7 mouse cellular contexts compared by ENCODE assay signal in genomic region chr16:10925591-10926180, GRCm38 (mm10).
DNase-seq lines count a peak whose midpoint lies in the region; ATAC-seq and TF ChIP-seq lines count a peak whose summit lies in the region.

No protein-coding gene starts in this region.

- WGBS in kidney, embryonic 15.5 days: 40% methylated on average over 7 of the region's 7 CpGs
- WGBS in intestine, postnatal 0 days: 41% methylated on average over 7 of the region's 7 CpGs

- H3K4me2 ChIP-seq in kidney, embryonic 15.5 days: no peak overlapping the region
- no peak overlapping the region for H3K4me2 ChIP-seq in intestine, postnatal 0 days (replicated peaks; ENCODE audit: low read depth)

- no peaks in the 10 kb centered on the region for H3K4me1 ChIP-seq in kidney, embryonic 15.5 days
- no peaks in the 10 kb centered on the region for H3K4me1 ChIP-seq in intestine, postnatal 0 days (replicated peaks; ENCODE audit: control insufficient read depth, insufficient read depth, low read length)

- no peaks in the 10 kb centered on the region for H3K27me3 ChIP-seq in kidney, embryonic 15.5 days
- H3K27me3 ChIP-seq in intestine, postnatal 0 days (replicated peaks; ENCODE audit: control insufficient read depth, insufficient read depth, low read length): no peaks in the 10 kb centered on the region

- no peak for ATAC-seq in kidney, embryonic 15.5 days (replicated peaks; ENCODE audit: low FRiP score)
- no peak for ATAC-seq in intestine, postnatal 0 days
- no peak for ATAC-seq in erythroid progenitor cell, adult 5-6 weeks (replicated peaks; ENCODE audit: low FRiP score, poor library complexity, severe bottlenecking)

- no peak overlapping the region for H3K4me3 ChIP-seq in kidney, embryonic 15.5 days (replicated peaks)
- no peak overlapping the region for H3K4me3 ChIP-seq in intestine, postnatal 0 days (ENCODE audit: low read depth, low read length)

- H3K9ac ChIP-seq in kidney, embryonic 15.5 days: no peak overlapping the region
- peak overlapping the region; percentile 17; the same call in 1 of the 2 replicates for H3K9ac ChIP-seq in intestine, postnatal 0 days (ENCODE audit: low read depth, low read length)

- H3K36me3 ChIP-seq in kidney, embryonic 15.5 days: no peaks in the 10 kb centered on the region
- no peaks in the 10 kb centered on the region for H3K36me3 ChIP-seq in intestine, postnatal 0 days (ENCODE audit: control insufficient read depth, insufficient read depth)

- TF ChIP-seq CTCF in intestine, postnatal 0 days (IDR thresholded peaks at IDR 0.05; ENCODE audit: low read depth): no peak

- DNase-seq in kidney, adult 18-20 months: peak; percentile 50
- peak; percentile 43 for DNase-seq in NIH3T3 (ENCODE audit: low read depth)
- peak; percentile 80 for DNase-seq in adrenal gland, postnatal 14 days
- no peak for DNase-seq in urinary bladder, postnatal 10 days (ENCODE audit: low spot score)

- no peaks in the 10 kb centered on the region for H3K9me3 ChIP-seq in kidney, embryonic 15.5 days (replicated peaks)
- H3K9me3 ChIP-seq in intestine, postnatal 0 days (ENCODE audit: control insufficient read depth): no peaks in the 10 kb centered on the region

- H3K27ac ChIP-seq in kidney, embryonic 15.5 days: no peak overlapping the region
- H3K27ac ChIP-seq in intestine, postnatal 0 days (ENCODE audit: low read depth, low read length): no peak overlapping the region
